Mouse (Mus musculus) forebrain, embryonic 13.5 days (tissue): Measurements from ENCODE around the gene Rapsn. TPM values are rescaled to one million over a fixed set of nuclear protein-coding genes. Genes with fewer than 3 reads are reported as not detected.
"Not testable (repeated sequence)": the region's sequence is repeated elsewhere in the genome, so short reads cannot be mapped to it uniquely, and the experiment has no call there.

Source experiments
- ATAC-seq: fragments of 200-750 bp; cut with Nextera tagmentation; 2 replicates; pipeline ENCODE4 v1.8.0; 2017
- H3K27ac ChIP-seq: fragments of 300-500 bp; sonication (generic); 2 replicates; pipeline ENCODE4 v1.5.1; 2015; ENCODE audit warnings: inconsistent platforms, mild to moderate bottlenecking, moderate library complexity
- H3K27me3 ChIP-seq: fragments of 300-500 bp; sonication (generic); 2 replicates; pipeline ENCODE4 v1.6.1; 2015; ENCODE audit warnings: mild to moderate bottlenecking, inconsistent platforms
- H3K36me3 ChIP-seq: fragments of 300-500 bp; sonication (generic); 2 replicates; pipeline ENCODE4 v1.6.1; 2015; ENCODE audit warnings: mild to moderate bottlenecking, inconsistent platforms; ENCODE audit not compliant: poor library complexity, severe bottlenecking
- H3K4me1 ChIP-seq: fragments of 300-500 bp; sonication (generic); 2 replicates; pipeline ENCODE4 v1.6.1; 2015; ENCODE audit warnings: inconsistent platforms
- H3K4me2 ChIP-seq: fragments of 300-500 bp; sonication (generic); 2 replicates; pipeline ENCODE4 v1.6.1; 2015; ENCODE audit warnings: inconsistent platforms, mild to moderate bottlenecking, moderate library complexity
- H3K4me3 ChIP-seq: fragments of 300-500 bp; sonication (generic); 2 replicates; pipeline ENCODE4 v1.5.1; 2015; ENCODE audit warnings: mild to moderate bottlenecking, inconsistent platforms
- H3K9ac ChIP-seq: fragments of 300-500 bp; sonication (generic); 2 replicates; pipeline ENCODE4 v1.6.1; 2015; ENCODE audit warnings: mild to moderate bottlenecking, inconsistent platforms
- H3K9me3 ChIP-seq: fragments of 300-500 bp; sonication (generic); replicated peaks from 2 replicates; pipeline ENCODE4 v1.6.1; 2016; ENCODE audit warnings: inconsistent platforms
- WGBS: fragments of 180-500 bp; shearing (Covaris S2); methylation state at CpG from one replicate; pipeline ENCODE4 v1.1.7; 2015; 5-methylcytosine and 5-hydroxymethylcytosine counted together
- polyA plus RNA-seq: library from polyadenylated mRNA; unstranded; fragments of >200 nt; fragmentation: Nextera tagmentation; extraction: Ambion mirVana; gene quantifications from 2 replicates; pipeline ENCODE4 v1.2.1, GENCODE M21; 2015

The Rapsn gene
- polyA plus RNA-seq, result 0.72 and 1.8 TPM in 2 replicates

DNA sequence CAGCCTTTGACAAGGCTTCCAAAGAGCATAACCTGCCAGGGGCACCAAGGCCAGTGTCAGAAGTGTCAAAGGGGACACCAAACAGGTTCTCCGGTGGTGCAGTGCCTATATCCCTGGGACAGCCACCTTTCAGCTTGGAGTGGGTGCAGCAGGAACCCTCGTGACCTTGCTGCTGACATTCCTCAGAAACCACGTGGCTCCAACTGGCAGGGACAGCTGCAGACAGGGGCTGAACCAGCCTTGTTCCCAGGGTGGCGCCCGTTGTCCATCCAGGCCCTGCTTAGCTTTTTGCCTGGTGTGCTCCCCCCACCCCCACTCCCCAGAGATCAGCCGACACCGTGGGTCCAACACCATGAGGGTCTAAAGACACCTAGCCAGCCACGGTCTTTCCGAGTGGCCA is at the start of gene Rapsn:
TSS of gene Rapsn (plus strand) at position 236 of the 400 bp plus-strand sequence.
- ATAC-seq, result no peak
- Histone ChIP-seq H3K4me1 (no peaks in the 10 kb centered on the region), H3K27me3 (no peaks in the 10 kb centered on the region), H3K4me2 (no peak within 1 kb of the TSS), H3K9me3 (no peaks in the 10 kb centered on the region), H3K36me3 (no peaks in the 10 kb centered on the region), H3K27ac (no peak within 1 kb of the TSS), H3K4me3 (no peak within 1 kb of the TSS), H3K9ac (no peak within 1 kb of the TSS)
- 75% methylated on average over 9 of the region's 9 CpGs for WGBS

DNA sequence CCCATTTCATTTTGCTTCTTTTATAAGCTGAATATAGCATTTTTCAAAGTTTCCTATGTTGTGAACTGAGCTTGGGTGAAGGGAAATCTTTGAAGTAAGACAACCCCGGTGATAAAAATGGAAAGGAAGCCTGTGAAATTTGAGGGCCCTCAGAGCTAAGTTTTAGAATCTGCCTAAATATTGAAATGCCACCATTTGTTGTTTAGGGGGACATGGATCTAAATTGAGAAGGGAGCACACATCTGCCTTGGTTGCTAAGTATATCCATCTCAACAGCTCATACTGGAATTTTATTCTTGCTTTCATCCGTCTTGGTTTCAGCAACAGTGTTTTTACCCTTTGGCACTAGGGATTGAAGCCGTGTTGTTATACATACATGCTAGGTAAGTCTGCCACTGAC is 49.4 kb upstream of the Rapsn start:
- Histone ChIP-seq H3K9ac (no peak overlapping the region), H3K4me2 (no peak overlapping the region), H3K27me3 (no peaks in the 10 kb centered on the region), H3K9me3 (no peaks in the 10 kb centered on the region), H3K27ac (no peak overlapping the region), H3K4me1 (no peaks in the 10 kb centered on the region), H3K36me3 (no peaks in the 10 kb centered on the region), H3K4me3 (no peak overlapping the region)
- WGBS, result 91% methylated on average over 3 of the region's 3 CpGs
- ATAC-seq, result no peak

DNA sequence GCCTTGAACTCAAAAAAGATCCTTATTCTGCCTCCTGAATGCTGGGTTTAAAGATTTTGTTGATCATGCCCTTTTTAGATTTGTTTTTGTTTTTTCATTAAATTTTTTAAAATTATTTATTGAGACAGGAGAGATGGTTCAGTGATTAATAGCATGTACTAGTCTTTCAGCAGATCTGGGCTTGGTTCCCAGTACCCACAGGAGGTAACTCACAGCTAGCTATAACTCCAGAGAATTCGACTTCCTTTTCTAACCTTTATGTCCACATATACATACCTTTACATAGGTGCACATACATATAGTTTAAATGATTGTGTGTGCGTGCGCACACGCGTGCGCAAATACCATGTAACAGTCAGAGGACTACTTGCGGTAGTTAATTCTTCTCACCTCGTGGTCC is 26.9 kb upstream of the Rapsn start:
- peaks cover 86% of the 10 kb centered on the region for H3K36me3 ChIP-seq
- no peaks in the 10 kb centered on the region for H3K27me3 ChIP-seq
- H3K4me1 ChIP-seq, result no peaks in the 10 kb centered on the region
- no peak overlapping the region for H3K27ac ChIP-seq
- no peak for ATAC-seq
- no peak overlapping the region for H3K4me3 ChIP-seq
- no peak overlapping the region for H3K9ac ChIP-seq
- 98% methylated on average over 8 of the region's 8 CpGs for WGBS
- no peak overlapping the region for H3K4me2 ChIP-seq
- no peaks in the 10 kb centered on the region for H3K9me3 ChIP-seq

GRCm38 (mm10) chr2:91013881-91014280 is 21.5 kb upstream of the Rapsn start:
- Histone ChIP-seq H3K9me3 (no peaks in the 10 kb centered on the region), H3K27me3 (no peaks in the 10 kb centered on the region), H3K4me2 (no peak overlapping the region), H3K36me3 (peaks cover 81% of the 10 kb centered on the region), H3K27ac (no peak overlapping the region), H3K4me1 (no peaks in the 10 kb centered on the region), H3K4me3 (no peak overlapping the region), H3K9ac (no peak overlapping the region)
- no peak for ATAC-seq
- WGBS, result 95% methylated on average over 2 of the region's 2 CpGs

DNA sequence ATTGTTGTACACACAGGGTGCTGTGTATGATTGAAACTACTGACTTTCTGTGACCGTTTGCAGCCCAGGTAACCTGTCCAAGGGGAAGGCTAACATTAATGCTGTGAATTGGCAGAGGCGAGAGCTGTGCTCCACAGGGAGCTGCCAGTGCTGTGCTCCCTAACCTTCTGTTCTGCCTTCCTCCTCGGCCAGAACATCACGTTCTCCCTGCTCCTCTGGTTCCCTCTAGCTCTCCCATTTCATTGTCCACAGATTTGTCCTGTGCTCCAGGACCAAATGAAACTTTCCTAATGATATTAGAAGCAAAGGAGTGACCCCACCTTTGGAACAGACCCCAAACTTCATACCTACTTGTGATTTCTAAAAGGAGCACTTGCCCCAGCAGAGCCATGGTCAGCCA is 20.0 kb upstream of the Rapsn start:
- Histone ChIP-seq H3K4me2 (no peak overlapping the region), H3K27ac (no peak overlapping the region), H3K4me3 (no peak overlapping the region), H3K36me3 (peaks cover 75% of the 10 kb centered on the region), H3K27me3 (no peaks in the 10 kb centered on the region), H3K9me3 (no peaks in the 10 kb centered on the region), H3K4me1 (no peaks in the 10 kb centered on the region), H3K9ac (no peak overlapping the region)
- 84% methylated on average over 4 of the region's 4 CpGs for WGBS
- no peak for ATAC-seq

GRCm38 (mm10) chr2:91018061-91018788 is 17.2 kb upstream of the Rapsn start:
- no peak overlapping the region for H3K4me3 ChIP-seq
- H3K9ac ChIP-seq, result no peak overlapping the region
- no peaks in the 10 kb centered on the region for H3K4me1 ChIP-seq
- H3K27ac ChIP-seq, result no peak overlapping the region
- no peak overlapping the region for H3K4me2 ChIP-seq
- WGBS, result 84% methylated on average over 8 of the region's 8 CpGs
- H3K27me3 ChIP-seq, result no peaks in the 10 kb centered on the region
- no peaks in the 10 kb centered on the region for H3K9me3 ChIP-seq
- peaks cover 54% of the 10 kb centered on the region for H3K36me3 ChIP-seq
- no peak for ATAC-seq

DNA sequence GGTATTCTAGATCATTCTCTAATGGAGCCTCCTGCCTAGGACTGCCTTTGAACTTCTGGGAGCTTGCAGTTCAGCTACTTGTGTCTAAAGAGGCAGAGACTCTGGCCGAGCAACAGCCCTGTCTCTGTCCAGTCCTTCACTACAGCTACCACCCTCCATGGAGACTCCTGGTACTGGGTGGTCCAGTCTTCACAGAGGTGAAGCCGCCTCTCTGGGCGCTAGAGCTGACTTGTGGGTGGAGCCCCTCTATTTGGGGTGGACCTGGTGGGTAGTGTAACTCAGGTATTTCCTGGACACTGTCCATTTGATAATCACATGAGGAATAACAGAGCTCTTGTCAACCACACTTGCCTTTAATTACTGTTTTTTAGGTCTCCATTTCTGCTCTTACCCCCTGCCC is 15.5 kb upstream of the Rapsn start:
- Histone ChIP-seq H3K9ac (no peak overlapping the region), H3K27me3 (no peaks in the 10 kb centered on the region), H3K4me1 (no peaks in the 10 kb centered on the region), H3K36me3 (peaks cover 37% of the 10 kb centered on the region), H3K4me3 (no peak overlapping the region), H3K4me2 (no peak overlapping the region), H3K27ac (no peak overlapping the region), H3K9me3 (no peaks in the 10 kb centered on the region)
- 94% methylated on average over 3 of the region's 3 CpGs for WGBS
- no peak for ATAC-seq

DNA sequence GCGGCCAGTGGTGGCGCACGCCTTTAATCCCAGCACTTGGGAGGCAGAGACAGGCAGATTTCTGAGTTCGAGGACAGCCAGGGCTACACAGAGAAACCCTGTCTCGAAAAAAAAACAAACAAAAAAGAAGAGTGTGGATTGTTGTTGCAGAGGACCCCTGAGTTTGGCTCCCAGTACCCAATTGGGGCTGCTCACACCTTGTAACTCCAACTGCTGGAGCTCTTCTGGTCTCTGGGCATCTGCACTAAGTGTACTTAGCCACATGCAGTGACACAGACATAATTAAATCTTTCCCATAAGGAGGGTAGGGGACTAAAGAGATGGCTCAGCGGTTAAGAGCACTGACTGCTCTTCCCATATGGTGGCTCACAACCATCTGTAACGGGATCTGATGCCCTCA is 13.2 kb upstream of the Rapsn start:
- not testable (repeated sequence) for H3K9ac ChIP-seq

DNA sequence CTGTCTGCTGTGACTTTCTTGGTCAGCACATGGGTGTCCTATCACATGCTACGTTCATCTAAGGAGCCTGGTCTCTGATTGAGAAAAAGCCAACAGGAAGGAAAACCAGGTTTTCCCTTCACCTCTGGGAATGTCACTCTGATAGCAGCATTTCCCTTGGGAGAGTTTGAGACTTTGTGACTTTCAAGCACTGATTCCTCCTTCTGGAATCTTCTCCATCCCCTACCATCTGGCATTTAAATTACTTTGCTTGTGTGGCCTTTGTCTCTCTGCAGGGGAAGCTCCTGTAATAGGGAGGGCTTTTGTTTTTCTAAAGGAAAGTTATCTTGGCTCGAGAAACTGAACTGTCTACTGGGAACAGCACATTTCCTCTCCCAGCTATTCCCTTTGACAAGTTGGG is 12.3 kb upstream of the Rapsn start:
- H3K27ac ChIP-seq, result no peak overlapping the region
- no peaks in the 10 kb centered on the region for H3K9me3 ChIP-seq
- H3K36me3 ChIP-seq, result peaks cover 12% of the 10 kb centered on the region
- WGBS, result 68% methylated on average over 2 of the region's 2 CpGs
- no peak overlapping the region for H3K9ac ChIP-seq
- H3K4me2 ChIP-seq, result no peak overlapping the region
- no peaks in the 10 kb centered on the region for H3K27me3 ChIP-seq
- ATAC-seq, result no peak
- no peaks in the 10 kb centered on the region for H3K4me1 ChIP-seq
- H3K4me3 ChIP-seq, result no peak overlapping the region

More for the DNA sequence above, 13.2 kb upstream of the Rapsn start:
- 95% methylated on average over 7 of the region's 7 CpGs for WGBS
- not testable (repeated sequence) for H3K4me2 ChIP-seq, H3K27me3 ChIP-seq, H3K9me3 ChIP-seq, ATAC-seq, H3K27ac ChIP-seq, H3K4me3 ChIP-seq, H3K4me1 ChIP-seq
- H3K36me3 ChIP-seq, result peaks cover 18% of the 10 kb centered on the region

GRCm38 (mm10) chr2:91023956-91024355 is 11.5 kb upstream of the Rapsn start:
- Histone ChIP-seq H3K27ac (no peak overlapping the region), H3K4me1 (no peaks in the 10 kb centered on the region), H3K9me3 (no peaks in the 10 kb centered on the region), H3K27me3 (no peaks in the 10 kb centered on the region), H3K4me3 (no peak overlapping the region), H3K9ac (no peak overlapping the region), H3K36me3 (peaks cover 12% of the 10 kb centered on the region), H3K4me2 (no peak overlapping the region)
- ATAC-seq, result no peak
- WGBS, result 100% methylated on average over 1 of the region's 1 CpGs

DNA sequence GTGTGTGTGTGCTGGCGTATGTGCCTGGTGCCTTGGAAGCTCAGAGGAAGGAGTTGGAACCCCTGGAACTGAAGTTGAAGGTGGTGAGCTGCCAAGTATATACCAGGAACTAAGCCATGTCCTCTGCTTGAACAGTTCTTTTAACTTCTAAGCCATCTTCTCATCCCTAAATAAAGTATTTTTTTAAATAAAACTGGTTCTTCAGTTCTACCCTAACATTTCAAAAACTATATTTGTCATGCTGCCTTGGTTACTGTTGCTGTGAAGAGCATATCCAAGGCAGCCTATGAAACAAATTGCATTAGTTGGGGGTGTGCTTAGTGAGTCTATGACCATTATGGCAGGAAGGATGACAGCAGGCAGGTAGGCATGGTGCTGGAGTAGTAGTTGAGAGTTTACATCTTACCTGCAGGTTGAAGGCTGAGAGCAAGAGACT is 10.3 kb upstream of the Rapsn start:
- Histone ChIP-seq H3K27me3 (no peaks in the 10 kb centered on the region), H3K27ac (no peak overlapping the region), H3K36me3 (peaks cover 5% of the 10 kb centered on the region), H3K4me2 (no peak overlapping the region), H3K9ac (no peak overlapping the region), H3K9me3 (no peaks in the 10 kb centered on the region), H3K4me3 (no peak overlapping the region), H3K4me1 (no peaks in the 10 kb centered on the region)
- no peak for ATAC-seq
- 88% methylated on average over 1 of the region's 1 CpGs for WGBS

DNA sequence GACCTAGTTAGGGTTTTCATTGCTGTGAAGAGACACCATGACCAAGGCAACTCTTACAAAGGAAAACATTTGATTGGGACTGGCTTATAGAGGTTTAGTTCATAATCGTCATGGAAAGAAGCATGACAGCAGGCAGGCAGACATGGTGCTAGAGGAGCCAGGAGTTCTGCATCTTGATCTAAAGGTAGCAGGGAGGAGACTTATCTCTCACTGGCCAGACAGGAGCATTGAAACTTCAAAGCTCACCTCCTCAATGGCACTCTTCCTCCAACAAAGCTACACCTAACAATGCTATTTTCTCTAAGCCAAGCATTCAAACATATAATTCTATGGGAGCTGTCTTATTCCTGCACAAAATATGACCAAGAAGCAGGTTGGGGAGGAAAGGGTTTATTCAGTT is 8.9 kb upstream of the Rapsn start:
- Histone ChIP-seq H3K4me3 (no peak overlapping the region), H3K9me3 (no peaks in the 10 kb centered on the region), H3K4me2 (no peak overlapping the region), H3K27ac (no peak overlapping the region), H3K4me1 (no peaks in the 10 kb centered on the region), H3K9ac (no peak overlapping the region), H3K27me3 (no peaks in the 10 kb centered on the region), H3K36me3 (no peaks in the 10 kb centered on the region)
- 87% methylated on average over 1 of the region's 1 CpGs for WGBS
- ATAC-seq, result no peak
